Mouse (Mus musculus): ENCODE results near the gene Drosha. TPM values are rescaled to one million over a fixed set of nuclear protein-coding genes. Genes with fewer than 3 reads are reported as not detected.
"Not testable (repeated sequence)": the region's sequence is repeated elsewhere in the genome, so short reads cannot be mapped to it uniquely, and the experiment has no call there.

Drosha gene
- polyA plus RNA-seq, 1 experiment from 2014 or later, result 23.5 TPM

DNA sequence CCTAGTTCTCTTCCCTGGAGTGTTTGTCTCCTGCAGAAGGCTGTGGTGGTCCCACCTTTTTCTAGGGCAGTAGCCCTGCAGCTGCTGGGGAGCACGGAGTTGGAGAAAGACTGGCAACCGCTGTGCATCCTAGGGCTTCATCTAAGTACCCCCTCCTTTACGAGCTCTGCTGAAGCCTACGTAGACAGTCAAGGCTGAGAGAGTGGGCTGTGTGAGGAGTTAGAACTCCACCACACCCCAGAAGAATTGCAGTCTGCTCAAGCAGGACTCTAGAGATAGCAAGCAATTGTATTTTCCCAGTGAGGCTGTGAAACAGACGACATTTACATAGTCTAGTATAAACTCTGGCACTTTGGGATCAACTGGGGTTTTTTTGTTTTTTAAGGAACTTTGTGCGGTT, 79.8 kb downstream of the Drosha start:
- H3K4me3 ChIP-seq (ENCODE audit: control insufficient read depth in 1 of 2, insufficient read depth in 1 of 2, low read depth in 1 of 2, low read length in 2 of 2), result no peak overlapping the region
- no peak overlapping the region for H3K27ac ChIP-seq (replicated peaks in 1 of 2; ENCODE audit: control insufficient read depth in 1 of 2, insufficient read depth in 1 of 2, low read depth in 2 of 2, low read length in 2 of 2)
- 85% methylated on average over 6 of the region's 6 CpGs for WGBS
- H3K9me3 ChIP-seq (ENCODE audit: control insufficient read depth, low read length), result no peaks in the 10 kb centered on the region
- no peak for ATAC-seq (ENCODE audit: insufficient number of reproducible peaks, insufficient read depth, low FRiP score, low read depth)
- H3K36me3 ChIP-seq (ENCODE audit: control insufficient read depth, insufficient read depth, low read length), result peaks cover 65% of the 10 kb centered on the region
- no peak overlapping the region for H3K9ac ChIP-seq (ENCODE audit: low read length)
- no peaks in the 10 kb centered on the region for H3K27me3 ChIP-seq (ENCODE audit: control insufficient read depth, insufficient read depth, low read length)
- H3K4me1 ChIP-seq (ENCODE audit: control insufficient read depth in 2 of 2, insufficient read depth in 2 of 2, low read length in 2 of 2), result peaks cover 9 to 17% of the 10 kb centered on the region in 2 experiments
- no peak overlapping the region for H3K4me2 ChIP-seq (ENCODE audit: low read length)

DNA sequence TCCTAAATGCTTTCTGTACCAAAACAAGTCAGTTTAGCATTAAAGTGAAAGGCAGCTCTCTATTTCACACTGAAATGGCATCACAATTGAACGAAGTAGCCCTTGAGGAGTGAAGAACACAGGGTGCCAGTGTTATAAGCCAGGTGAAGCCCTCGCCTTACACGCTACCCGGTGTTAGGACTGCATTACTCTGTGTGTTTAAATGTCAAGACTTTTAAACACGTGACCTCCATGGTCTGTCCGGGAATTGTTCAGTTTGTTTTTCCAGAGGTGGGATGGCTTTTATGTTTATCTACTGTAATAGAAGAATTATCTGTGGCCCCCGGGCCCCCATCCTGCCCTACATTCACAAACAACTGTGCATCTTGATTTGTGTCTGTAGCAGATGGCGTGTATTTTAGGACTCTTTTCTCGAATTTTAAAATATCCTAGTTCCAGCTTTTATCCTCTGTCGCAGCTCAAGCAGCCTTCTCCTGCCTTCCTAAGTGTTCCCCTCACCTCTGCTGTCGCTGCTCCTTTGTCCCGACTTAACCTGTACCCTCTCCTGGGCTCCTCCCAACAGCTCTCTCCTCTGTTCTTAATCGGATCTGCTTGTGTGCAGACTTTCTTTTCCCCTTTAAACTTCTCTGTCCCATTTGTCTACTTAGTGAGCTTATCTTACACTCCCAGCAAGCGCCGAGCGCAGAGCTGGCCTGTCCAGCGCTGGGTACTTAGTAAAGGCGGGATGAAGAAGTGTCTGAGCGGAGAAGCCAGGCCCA, 83.5 kb downstream of the Drosha start:
- Histone ChIP-seq H3K27ac (replicated peaks in 1 of 2; ENCODE audit: control insufficient read depth in 1 of 2, insufficient read depth in 1 of 2, low read depth in 2 of 2, low read length in 2 of 2) (peak overlapping the region; percentile 25 to 43; a peak in 2 of 4 replicates), H3K27me3 (ENCODE audit: control insufficient read depth, insufficient read depth, low read length) (no peaks in the 10 kb centered on the region), H3K9ac (ENCODE audit: low read length) (no peak overlapping the region), H3K4me2 (ENCODE audit: low read length) (peak overlapping the region; percentile 24), H3K4me3 (ENCODE audit: control insufficient read depth in 1 of 2, insufficient read depth in 1 of 2, low read depth in 1 of 2, low read length in 2 of 2) (no peak overlapping the region), H3K4me1 (ENCODE audit: control insufficient read depth in 2 of 2, insufficient read depth in 2 of 2, low read length in 2 of 2) (peaks cover 9 to 22% of the 10 kb centered on the region in 2 experiments), H3K36me3 (ENCODE audit: control insufficient read depth, insufficient read depth, low read length) (peaks cover 52% of the 10 kb centered on the region), H3K9me3 (ENCODE audit: control insufficient read depth, low read length) (no peaks in the 10 kb centered on the region)
- 28% methylated on average over 19 of the region's 19 CpGs for WGBS
- ATAC-seq (ENCODE audit: insufficient number of reproducible peaks, insufficient read depth, low FRiP score, low read depth), result peak; percentile 67

DNA sequence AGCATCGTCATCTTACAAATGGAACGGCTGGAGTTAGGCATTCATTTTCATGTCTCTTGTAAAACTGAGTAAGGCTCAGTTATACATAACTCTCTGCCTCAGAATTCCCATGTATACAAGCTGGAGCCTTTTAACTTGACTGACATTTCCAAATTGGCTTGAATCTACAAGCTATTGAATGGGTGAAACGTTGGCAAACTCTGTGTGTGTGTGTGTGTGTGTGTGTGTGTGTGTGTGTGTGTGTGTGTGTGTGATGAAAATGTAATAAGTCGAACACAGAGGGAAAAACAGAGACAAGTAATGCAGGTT, 84.1 kb downstream of the Drosha start:
- Histone ChIP-seq H3K9ac (ENCODE audit: low read length) (no peak overlapping the region), H3K36me3 (ENCODE audit: control insufficient read depth, insufficient read depth, low read length) (peaks cover 51% of the 10 kb centered on the region)
- WGBS, result 35% methylated on average over 4 of the region's 4 CpGs

DNA sequence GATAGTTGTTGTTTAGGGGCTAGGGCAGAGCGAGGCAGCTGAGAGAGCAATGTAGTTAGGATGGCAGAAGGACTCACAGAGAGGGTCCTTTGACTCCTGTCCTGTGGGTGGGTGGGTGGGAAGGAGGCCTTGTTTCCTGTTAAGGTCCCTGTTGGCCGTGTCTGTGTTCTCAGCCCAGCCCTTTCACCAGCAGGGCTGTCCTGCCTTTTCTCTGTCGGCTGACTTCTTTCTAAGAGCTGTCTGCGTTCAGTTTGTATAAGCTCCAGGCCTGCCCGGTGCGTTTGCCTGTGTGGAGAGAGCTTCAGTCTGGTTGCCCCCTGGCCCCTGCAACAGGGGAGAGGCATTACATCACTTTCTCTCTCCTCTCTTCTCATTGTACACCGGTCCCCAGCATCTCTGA, 84.6 kb downstream of the Drosha start:
- peaks cover 9 to 22% of the 10 kb centered on the region in 2 experiments for H3K4me1 ChIP-seq (ENCODE audit: control insufficient read depth in 2 of 2, insufficient read depth in 2 of 2, low read length in 2 of 2)
- no peaks in the 10 kb centered on the region for H3K27me3 ChIP-seq (ENCODE audit: control insufficient read depth, insufficient read depth, low read length)
- no peaks in the 10 kb centered on the region for H3K9me3 ChIP-seq (ENCODE audit: control insufficient read depth, low read length)
- H3K36me3 ChIP-seq (ENCODE audit: control insufficient read depth, insufficient read depth, low read length), result peaks cover 51% of the 10 kb centered on the region
- no peak overlapping the region for H3K4me3 ChIP-seq (ENCODE audit: control insufficient read depth in 1 of 2, insufficient read depth in 1 of 2, low read depth in 1 of 2, low read length in 2 of 2)
- 0 out of 2 replicates have a peak, but pooled peaks have one; percentile 19 for ATAC-seq (ENCODE audit: insufficient number of reproducible peaks, insufficient read depth, low FRiP score, low read depth)
- WGBS, result 30% methylated on average over 7 of the region's 7 CpGs
- H3K4me2 ChIP-seq (ENCODE audit: low read length), result no peak overlapping the region
- no peak overlapping the region for H3K27ac ChIP-seq (replicated peaks in 1 of 2; ENCODE audit: control insufficient read depth in 1 of 2, insufficient read depth in 1 of 2, low read depth in 2 of 2, low read length in 2 of 2)
- no peak overlapping the region for H3K9ac ChIP-seq (ENCODE audit: low read length)

More for the DNA sequence above, 84.1 kb downstream of the Drosha start:
- Histone ChIP-seq H3K4me3 (ENCODE audit: control insufficient read depth in 1 of 2, insufficient read depth in 1 of 2, low read depth in 1 of 2, low read length in 2 of 2) (no peak overlapping the region), H3K4me2 (ENCODE audit: low read length) (peak overlapping the region; percentile 24; the same call in 1 of the 2 replicates), H3K9me3 (ENCODE audit: control insufficient read depth, low read length) (no peaks in the 10 kb centered on the region), H3K4me1 (ENCODE audit: control insufficient read depth in 2 of 2, insufficient read depth in 2 of 2, low read length in 2 of 2) (peaks cover 9 to 22% of the 10 kb centered on the region in 2 experiments), H3K27me3 (ENCODE audit: control insufficient read depth, insufficient read depth, low read length) (no peaks in the 10 kb centered on the region), H3K27ac (replicated peaks in 1 of 2; ENCODE audit: control insufficient read depth in 1 of 2, insufficient read depth in 1 of 2, low read depth in 2 of 2, low read length in 2 of 2) (peak overlapping the region; percentile 25 to 43; a peak in 1 of 4 replicates)
- ATAC-seq (ENCODE audit: insufficient number of reproducible peaks, insufficient read depth, low FRiP score, low read depth), result no peak

DNA sequence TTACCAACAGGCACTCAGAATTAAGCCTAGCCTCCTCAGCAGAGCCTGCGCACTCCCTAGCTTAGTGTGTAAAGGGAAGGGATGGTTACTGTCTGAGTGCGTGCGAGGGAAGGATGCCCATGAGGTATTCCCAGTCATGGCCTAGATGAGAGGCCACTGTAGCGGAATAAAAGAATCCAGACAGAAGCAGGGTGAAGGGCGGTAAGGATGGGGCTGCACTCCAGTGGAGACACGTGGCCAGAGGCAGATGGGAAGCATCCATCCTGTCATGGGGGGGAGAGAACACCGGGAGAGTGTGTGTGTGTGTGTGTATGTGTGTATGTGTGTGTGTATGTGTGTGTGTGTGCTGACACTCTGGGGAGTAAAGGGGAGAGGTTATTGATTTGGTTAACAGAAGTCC, 86.5 kb downstream of the Drosha start:
- WGBS, result 82% methylated on average over 7 of the region's 7 CpGs
- peaks cover 49% of the 10 kb centered on the region for H3K36me3 ChIP-seq (ENCODE audit: control insufficient read depth, insufficient read depth, low read length)
- no peak for ATAC-seq (ENCODE audit: insufficient number of reproducible peaks, insufficient read depth, low FRiP score, low read depth)
- no peaks in the 10 kb centered on the region for H3K27me3 ChIP-seq (ENCODE audit: control insufficient read depth, insufficient read depth, low read length)
- no peak overlapping the region for H3K27ac ChIP-seq (replicated peaks in 1 of 2; ENCODE audit: control insufficient read depth in 1 of 2, insufficient read depth in 1 of 2, low read depth in 2 of 2, low read length in 2 of 2)
- no peak overlapping the region for H3K4me3 ChIP-seq (ENCODE audit: control insufficient read depth in 1 of 2, insufficient read depth in 1 of 2, low read depth in 1 of 2, low read length in 2 of 2)
- no peak overlapping the region for H3K9ac ChIP-seq (ENCODE audit: low read length)
- H3K4me2 ChIP-seq (ENCODE audit: low read length), result no peak overlapping the region
- H3K4me1 ChIP-seq (ENCODE audit: control insufficient read depth in 2 of 2, insufficient read depth in 2 of 2, low read length in 2 of 2), result peaks cover 9 to 22% of the 10 kb centered on the region in 2 experiments
- H3K9me3 ChIP-seq (ENCODE audit: control insufficient read depth, low read length), result no peaks in the 10 kb centered on the region

DNA sequence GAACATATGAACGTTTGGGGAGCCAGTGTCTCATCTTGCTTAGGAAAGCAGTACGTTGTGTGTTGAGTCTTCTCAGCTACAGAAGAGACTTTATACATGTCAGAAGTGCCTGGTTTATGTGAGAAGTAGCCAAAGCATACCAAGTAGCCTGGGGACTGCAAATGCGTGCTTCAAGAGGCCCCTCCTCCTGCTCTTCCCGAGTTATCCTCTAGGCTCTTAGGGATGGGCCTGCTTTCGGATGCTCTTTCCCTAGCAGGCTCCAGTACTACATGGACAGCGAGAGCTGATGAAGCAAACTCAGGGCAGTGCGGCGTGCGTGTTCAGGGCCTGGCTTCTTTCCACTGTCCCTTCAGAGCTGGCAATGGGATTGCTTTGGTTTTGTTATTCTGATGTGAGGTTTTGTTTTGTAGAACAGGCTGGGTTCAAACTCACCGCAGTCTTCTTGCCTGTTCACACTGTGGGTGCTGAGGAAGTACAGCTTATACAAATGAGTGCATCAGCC, 91.8 kb downstream of the Drosha start:
- H3K9me3 ChIP-seq (ENCODE audit: control insufficient read depth, low read length), result no peaks in the 10 kb centered on the region
- 89% methylated on average over 10 of the region's 10 CpGs for WGBS
- H3K4me1 ChIP-seq (ENCODE audit: control insufficient read depth in 2 of 2, insufficient read depth in 2 of 2, low read length in 2 of 2), result no peaks in the 10 kb centered on the region
- ATAC-seq (ENCODE audit: insufficient number of reproducible peaks, insufficient read depth, low FRiP score, low read depth), result no peak
- no peak overlapping the region for H3K9ac ChIP-seq (ENCODE audit: low read length)
- H3K4me3 ChIP-seq (ENCODE audit: control insufficient read depth in 1 of 2, insufficient read depth in 1 of 2, low read depth in 1 of 2, low read length in 2 of 2), result no peak overlapping the region
- no peaks in the 10 kb centered on the region for H3K27me3 ChIP-seq (ENCODE audit: control insufficient read depth, insufficient read depth, low read length)
- no peak overlapping the region for H3K27ac ChIP-seq (replicated peaks in 1 of 2; ENCODE audit: control insufficient read depth in 1 of 2, insufficient read depth in 1 of 2, low read depth in 2 of 2, low read length in 2 of 2)
- peaks cover 77% of the 10 kb centered on the region for H3K36me3 ChIP-seq (ENCODE audit: control insufficient read depth, insufficient read depth, low read length)
- no peak overlapping the region for H3K4me2 ChIP-seq (ENCODE audit: low read length)

DNA sequence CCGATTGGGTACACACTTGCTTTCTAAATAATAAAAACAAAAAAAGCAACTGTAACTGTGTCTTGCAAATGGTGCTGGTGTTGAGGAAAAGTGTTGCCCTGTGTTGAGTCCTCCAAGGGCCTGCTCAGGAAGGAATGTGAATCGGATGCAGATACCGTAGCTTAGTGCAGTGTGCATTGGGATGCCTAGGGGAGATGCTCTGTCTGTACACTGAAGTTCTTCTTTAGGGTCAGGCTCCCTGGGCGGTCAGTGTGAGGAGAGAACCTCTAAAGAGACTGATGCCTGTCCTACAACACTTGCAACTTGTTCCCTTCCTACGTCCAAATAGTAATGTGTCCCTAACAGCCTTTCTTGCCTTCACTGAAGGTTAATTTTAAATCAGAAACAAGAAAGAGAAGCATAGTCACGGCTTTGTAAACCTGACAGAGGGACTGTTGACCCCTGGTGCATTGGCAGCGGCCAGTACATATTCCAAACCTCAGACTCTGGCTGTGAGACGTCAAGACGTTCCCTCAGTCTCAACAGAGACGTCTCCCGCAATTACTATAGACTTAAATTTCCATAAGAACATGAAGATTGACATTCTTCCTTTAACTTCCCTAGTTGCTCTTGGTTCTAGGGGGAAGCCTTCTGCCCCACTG, 94.8 kb downstream of the Drosha start:
- H3K4me1 ChIP-seq (ENCODE audit: control insufficient read depth in 2 of 2, insufficient read depth in 2 of 2, low read length in 2 of 2); H3K27ac ChIP-seq (replicated peaks in 1 of 2; ENCODE audit: control insufficient read depth in 1 of 2, insufficient read depth in 1 of 2, low read depth in 2 of 2, low read length in 2 of 2); H3K4me2 ChIP-seq (ENCODE audit: low read length); H3K9ac ChIP-seq (ENCODE audit: low read length); H3K4me3 ChIP-seq (ENCODE audit: control insufficient read depth in 1 of 2, insufficient read depth in 1 of 2, low read depth in 1 of 2, low read length in 2 of 2); ATAC-seq (ENCODE audit: insufficient number of reproducible peaks, insufficient read depth, low FRiP score, low read depth); H3K9me3 ChIP-seq (ENCODE audit: control insufficient read depth, low read length); H3K27me3 ChIP-seq (ENCODE audit: control insufficient read depth, insufficient read depth, low read length): not testable (repeated sequence)
- peaks cover 79% of the 10 kb centered on the region for H3K36me3 ChIP-seq (ENCODE audit: control insufficient read depth, insufficient read depth, low read length)
- 87% methylated on average over 11 of the region's 11 CpGs for WGBS
